Mouse (Mus musculus): ENCODE measurements around the gene Cdc42bpg. TPM values are rescaled to one million over a fixed set of nuclear protein-coding genes. Genes with fewer than 3 reads are reported as not detected.

Cdc42bpg gene
- polyA plus RNA-seq (2015; fragmentation: Nextera tagmentation; extraction: Ambion mirVana) = 0.27 and 0.35 TPM in 2 replicates

DNA sequence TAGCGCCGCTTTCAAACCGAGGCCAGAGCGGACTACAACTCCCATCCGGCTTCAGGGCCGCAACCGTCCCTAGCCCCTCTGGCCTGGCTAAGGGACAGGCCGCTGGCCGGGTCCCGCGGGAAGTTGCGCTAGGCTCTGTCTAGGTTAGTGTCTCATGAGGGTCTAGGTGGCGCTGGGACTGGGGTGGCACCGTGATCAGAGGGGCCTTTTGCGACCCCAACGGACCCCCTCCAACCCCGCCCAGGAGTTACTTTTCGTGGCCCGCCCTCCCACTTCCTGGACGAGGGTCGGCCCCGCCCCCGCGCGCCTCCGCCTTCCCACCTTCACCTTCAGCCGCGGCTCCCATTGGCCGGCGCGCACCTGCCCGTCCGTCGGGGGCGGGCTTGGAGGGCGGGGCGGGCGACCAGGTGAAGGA is at the start of gene Cdc42bpg:
TSS of gene Cdc42bpg (plus strand) at position 320 of the 415 bp plus-strand sequence.
- H3K4me3 ChIP-seq (ENCODE audit: low read depth, low read length) = peak within 1 kb of the TSS; percentile 68

DNA sequence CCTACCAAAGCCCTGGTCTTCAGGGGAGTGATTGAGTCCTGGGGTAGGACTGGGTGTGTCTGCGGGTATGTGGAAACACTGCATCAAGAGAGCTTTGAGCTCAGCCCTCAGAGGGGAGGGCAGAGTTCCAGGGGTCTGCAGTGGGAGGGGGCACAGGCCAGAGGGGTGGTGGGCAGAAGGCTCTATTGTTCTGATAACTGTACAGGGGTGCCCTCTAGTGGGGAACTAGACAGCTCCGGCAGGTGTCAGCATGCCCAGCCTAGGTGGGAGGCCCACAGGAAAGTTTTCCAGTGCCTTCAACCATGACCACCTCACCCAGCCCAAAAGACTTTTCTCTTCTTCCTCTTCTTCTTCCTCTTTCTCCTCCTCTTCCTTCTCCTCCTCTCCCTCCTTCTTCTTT is 45.8 kb upstream of the Cdc42bpg start:
- WGBS (ENCODE audit: insufficient replicate concordance) = 80% methylated on average over 2 of the region's 2 CpGs
- Histone ChIP-seq H3K4me1 (ENCODE audit: insufficient read depth) (peaks cover 13% of the 10 kb centered on the region), H3K4me3 (ENCODE audit: low read depth, low read length) (no peak overlapping the region), H3K4me2 (ENCODE audit: low read depth, low read length) (no peak overlapping the region), H3K36me3 (replicated peaks; ENCODE audit: insufficient read depth, low read length) (peaks cover 60% of the 10 kb centered on the region), H3K27ac (ENCODE audit: low read depth) (no peak overlapping the region), H3K9me3 (ENCODE audit: low read length) (no peaks in the 10 kb centered on the region), H3K9ac (replicated peaks) (no peak overlapping the region), H3K27me3 (ENCODE audit: insufficient read depth, low read length) (no peaks in the 10 kb centered on the region)
- no peak for ATAC-seq
- TF ChIP-seq CTCF (IDR thresholded peaks at IDR 0.05; ENCODE audit: low read depth) (peak; percentile 40), EP300 (IDR thresholded peaks at IDR 0.05; ENCODE audit: low read depth) (no peak)
- DNase-seq = no peak

More for the DNA sequence above, at the start of gene Cdc42bpg:
- ATAC-seq (peak; percentile 90), DNase-seq (peak; percentile 93)
- Histone ChIP-seq H3K27me3 (ENCODE audit: insufficient read depth, low read length) (no peaks in the 10 kb centered on the region), H3K27ac (ENCODE audit: low read depth) (peak within 1 kb of the TSS; percentile 76), H3K4me1 (ENCODE audit: insufficient read depth) (peaks cover 59% of the 10 kb centered on the region), H3K9ac (replicated peaks) (peak within 1 kb of the TSS; percentile 72), H3K4me2 (ENCODE audit: low read depth, low read length) (peak within 1 kb of the TSS; percentile 94), H3K36me3 (replicated peaks; ENCODE audit: insufficient read depth, low read length) (peaks cover 4% of the 10 kb centered on the region; the same call in 1 of the 2 replicates), H3K9me3 (ENCODE audit: low read length) (no peaks in the 10 kb centered on the region)
- 2% methylated on average over 30 of the region's 38 CpGs for WGBS (ENCODE audit: insufficient replicate concordance)
- TF ChIP-seq CTCF (IDR thresholded peaks at IDR 0.05; ENCODE audit: low read depth) (no peak), EP300 (IDR thresholded peaks at IDR 0.05; ENCODE audit: low read depth) (no peak)

DNA sequence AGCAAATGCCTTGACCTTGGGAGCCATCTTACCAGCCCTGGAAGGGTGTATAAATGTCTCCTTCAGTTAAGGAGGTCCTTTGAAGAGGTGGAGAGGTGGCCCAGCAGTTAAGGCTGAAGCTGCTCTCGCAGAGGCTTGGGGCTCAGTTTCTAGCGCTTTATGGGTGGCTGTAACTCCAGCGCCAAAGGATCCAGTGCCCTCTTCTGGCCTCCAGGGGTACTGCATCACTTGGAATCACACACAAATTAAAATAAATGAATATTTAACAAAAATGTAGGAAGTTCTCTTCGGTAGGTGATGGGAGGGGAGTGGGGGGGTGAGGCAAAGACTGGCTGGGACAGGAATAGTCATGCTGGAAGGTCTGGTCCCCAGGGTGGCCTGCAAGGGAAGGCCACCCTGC is 45.3 kb upstream of the Cdc42bpg start:
- Histone ChIP-seq H3K9me3 (ENCODE audit: low read length) (no peaks in the 10 kb centered on the region), H3K36me3 (replicated peaks; ENCODE audit: insufficient read depth, low read length) (peaks cover 55% of the 10 kb centered on the region), H3K4me3 (ENCODE audit: low read depth, low read length) (no peak overlapping the region), H3K27me3 (ENCODE audit: insufficient read depth, low read length) (no peaks in the 10 kb centered on the region), H3K9ac (replicated peaks) (no peak overlapping the region), H3K27ac (ENCODE audit: low read depth) (no peak overlapping the region), H3K4me1 (ENCODE audit: insufficient read depth) (peaks cover 16% of the 10 kb centered on the region), H3K4me2 (ENCODE audit: low read depth, low read length) (no peak overlapping the region)
- ATAC-seq = no peak
- DNase-seq = no peak
- 78% methylated on average over 4 of the region's 4 CpGs for whole genome bisulfite sequencing (ENCODE audit: insufficient replicate concordance)
- peak; percentile 58 for TF ChIP-seq CTCF (IDR thresholded peaks at IDR 0.05; ENCODE audit: low read depth)
- TF ChIP-seq EP300 (IDR thresholded peaks at IDR 0.05; ENCODE audit: low read depth) = no peak

DNA sequence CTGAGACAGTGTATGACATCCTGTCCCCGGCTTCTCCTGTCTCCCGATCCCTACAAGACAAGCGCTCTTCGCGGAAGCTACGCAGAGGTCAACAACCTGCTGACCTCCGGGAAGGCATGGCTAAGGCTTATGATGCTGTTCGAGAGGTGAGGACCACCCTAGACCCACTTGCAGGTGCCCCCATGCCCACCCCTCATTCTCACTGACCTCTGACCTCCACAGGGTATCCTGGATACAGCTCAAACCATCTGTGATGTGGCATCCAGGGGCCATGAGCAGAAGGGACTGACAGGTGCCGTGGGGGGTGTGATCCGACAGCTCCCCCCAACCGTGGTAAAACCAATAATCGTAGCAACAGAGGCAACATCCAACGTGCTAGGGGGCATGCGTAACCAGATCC is 44.9 kb upstream of the Cdc42bpg start:
- peaks cover 51% of the 10 kb centered on the region for H3K36me3 ChIP-seq (replicated peaks; ENCODE audit: insufficient read depth, low read length)
- 93% methylated on average over 14 of the region's 14 CpGs for WGBS (ENCODE audit: insufficient replicate concordance)

DNA sequence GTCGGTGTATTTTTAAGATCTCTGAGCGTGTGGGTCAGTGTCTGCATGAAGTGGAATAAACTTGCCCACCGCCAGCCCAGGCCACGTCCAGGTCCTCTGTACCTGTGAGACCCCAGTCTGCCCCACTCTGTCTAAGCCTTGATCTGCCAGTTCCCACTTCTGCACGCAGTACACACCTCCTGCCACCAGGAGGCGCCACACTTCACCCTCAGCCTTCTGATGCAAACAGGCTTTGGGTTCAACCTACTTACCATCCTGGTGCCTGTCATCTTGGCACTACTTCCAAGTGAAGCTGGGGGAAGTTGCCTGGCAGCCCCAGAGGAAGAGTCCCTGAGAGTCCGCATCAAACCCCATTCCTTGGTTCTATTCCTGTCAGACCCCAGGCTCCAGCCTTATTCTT is 44.0 kb upstream of the Cdc42bpg start:
- DNase-seq (peak; percentile 89), ATAC-seq (0 out of 2 replicates have a peak, but pooled peaks have one; percentile 10)
- 54% methylated on average over 7 of the region's 7 CpGs for WGBS (ENCODE audit: insufficient replicate concordance)
- Histone ChIP-seq H3K36me3 (replicated peaks; ENCODE audit: insufficient read depth, low read length) (peaks cover 42% of the 10 kb centered on the region), H3K4me2 (ENCODE audit: low read depth, low read length) (no peak overlapping the region), H3K4me3 (ENCODE audit: low read depth, low read length) (no peak overlapping the region), H3K9ac (replicated peaks) (no peak overlapping the region), H3K4me1 (ENCODE audit: insufficient read depth) (peaks cover 16% of the 10 kb centered on the region), H3K27ac (ENCODE audit: low read depth) (peak overlapping the region; percentile 83), H3K27me3 (ENCODE audit: insufficient read depth, low read length) (no peaks in the 10 kb centered on the region), H3K9me3 (ENCODE audit: low read length) (no peaks in the 10 kb centered on the region)
- TF ChIP-seq EP300 (IDR thresholded peaks at IDR 0.05; ENCODE audit: low read depth) = no peak
- peak; percentile 99 for TF ChIP-seq CTCF (IDR thresholded peaks at IDR 0.05; ENCODE audit: low read depth)

More for the DNA sequence above, 44.9 kb upstream of the Cdc42bpg start:
- Histone ChIP-seq H3K4me2 (ENCODE audit: low read depth, low read length) (no peak overlapping the region), H3K27ac (ENCODE audit: low read depth) (no peak overlapping the region), H3K9ac (replicated peaks) (no peak overlapping the region), H3K9me3 (ENCODE audit: low read length) (no peaks in the 10 kb centered on the region), H3K27me3 (ENCODE audit: insufficient read depth, low read length) (no peaks in the 10 kb centered on the region), H3K4me1 (ENCODE audit: insufficient read depth) (peaks cover 16% of the 10 kb centered on the region), H3K4me3 (ENCODE audit: low read depth, low read length) (no peak overlapping the region)
- TF ChIP-seq CTCF (IDR thresholded peaks at IDR 0.05; ENCODE audit: low read depth) (no peak), EP300 (IDR thresholded peaks at IDR 0.05; ENCODE audit: low read depth) (no peak)
- ATAC-seq (no peak), DNase-seq (no peak)

DNA sequence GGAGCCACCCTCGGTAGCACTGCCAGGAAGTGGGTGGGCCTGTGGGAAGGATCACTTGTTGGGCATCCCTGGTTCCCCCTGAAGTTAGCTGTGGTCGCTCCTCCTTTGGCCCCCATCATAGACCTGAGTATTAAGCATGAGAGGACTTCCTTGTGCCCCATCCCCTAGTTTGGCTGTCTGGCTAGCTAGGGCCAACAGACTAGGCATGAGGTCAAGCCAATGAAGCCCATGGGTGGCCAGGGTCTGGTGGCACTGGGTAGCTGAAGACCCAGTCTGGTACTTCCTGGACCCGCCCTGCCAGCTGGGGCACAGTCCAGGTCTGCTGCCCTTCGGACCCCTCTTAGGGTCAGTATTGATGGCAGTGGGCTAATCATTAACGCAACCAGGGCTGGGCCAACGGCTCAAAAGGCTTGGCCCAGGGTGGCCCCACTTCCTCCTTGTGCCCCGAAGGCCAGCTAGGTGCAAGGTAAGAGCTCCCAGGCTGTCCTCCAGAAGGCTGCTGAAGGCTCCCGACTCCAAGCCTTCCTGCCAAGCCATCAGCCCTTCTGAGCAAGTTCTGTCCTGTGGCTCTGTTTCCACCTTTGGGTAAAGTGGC is 43.3 kb upstream of the Cdc42bpg start:
- DNase-seq (peak; percentile 78), ATAC-seq (peak; percentile 85)
- TF ChIP-seq EP300 (IDR thresholded peaks at IDR 0.05; ENCODE audit: low read depth) = no peak
- no peak for TF ChIP-seq CTCF (IDR thresholded peaks at IDR 0.05; ENCODE audit: low read depth)
- Histone ChIP-seq H3K9ac (replicated peaks) (peak overlapping the region; percentile 71), H3K4me2 (ENCODE audit: low read depth, low read length) (peak overlapping the region; percentile 69), H3K9me3 (ENCODE audit: low read length) (no peaks in the 10 kb centered on the region), H3K4me1 (ENCODE audit: insufficient read depth) (peaks cover 18% of the 10 kb centered on the region), H3K27me3 (ENCODE audit: insufficient read depth, low read length) (no peaks in the 10 kb centered on the region), H3K4me3 (ENCODE audit: low read depth, low read length) (peak overlapping the region; percentile 53), H3K27ac (ENCODE audit: low read depth) (peak overlapping the region; percentile 83), H3K36me3 (replicated peaks; ENCODE audit: insufficient read depth, low read length) (peaks cover 35% of the 10 kb centered on the region)
- WGBS (ENCODE audit: insufficient replicate concordance) = 57% methylated on average over 8 of the region's 8 CpGs

Data from liver, postnatal 0 days (tissue).